Mouse (Mus musculus): ENCODE data around the gene Srgap3.

Gene Srgap3

GRCm38 (mm10) chr6:112949220-112949619 is 2.2 kb upstream of the Srgap3 start:
- CTCF ChIA-PET = no interaction called here

DNA sequence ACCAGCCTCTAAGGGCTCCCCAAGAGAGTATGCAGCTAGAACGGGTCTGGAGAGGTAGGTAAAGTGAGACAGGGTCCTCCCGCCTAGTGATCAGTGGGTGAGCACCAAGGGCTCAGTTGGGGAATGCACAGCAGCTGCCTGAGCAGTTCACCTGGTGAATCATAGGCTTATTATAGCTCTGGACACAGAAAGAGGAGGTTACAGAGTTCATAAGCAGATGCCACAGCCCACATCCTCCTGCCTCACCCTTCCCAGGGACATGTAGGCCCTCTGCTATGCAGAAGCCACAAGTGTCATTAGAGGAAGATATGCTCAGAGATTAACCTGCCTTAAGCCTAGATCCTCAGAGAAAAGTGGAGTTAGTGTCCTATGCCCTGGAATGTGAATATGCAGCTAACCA is 1.4 kb upstream of the Srgap3 start:
- CTCF ChIA-PET = no interaction called here

- CTCF ChIA-PET = no interaction called here
These were observed 850 bp downstream of the Srgap3 start for GRCm38 (mm10) chr6:112946021-112946811.

DNA sequence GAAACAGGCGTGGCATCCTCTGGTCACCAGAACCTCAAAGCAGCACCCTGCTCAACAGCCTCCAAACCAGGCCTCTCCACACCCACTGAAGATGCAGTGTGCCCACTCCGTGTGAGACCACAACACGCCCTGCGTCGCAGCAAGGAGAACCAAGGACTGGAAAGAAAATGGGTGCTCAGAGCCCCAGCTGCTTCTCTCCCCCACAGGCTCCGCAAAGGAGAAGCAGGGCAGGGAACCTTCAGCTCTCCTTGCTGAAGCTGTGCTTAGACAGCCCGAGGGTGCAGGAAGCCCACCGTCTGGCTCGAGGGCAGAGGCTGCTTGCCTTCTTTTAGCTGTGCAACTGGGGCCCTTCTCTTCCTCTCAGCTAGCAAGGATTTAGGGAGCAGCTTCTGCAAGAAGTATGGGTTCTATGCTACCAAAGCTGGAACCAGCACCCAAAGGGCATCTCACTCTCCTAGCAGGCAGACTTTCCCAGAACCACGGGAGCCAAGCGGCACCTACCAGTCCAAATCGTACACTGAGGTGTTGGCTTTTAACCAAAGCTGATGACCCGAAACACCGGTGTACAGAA is 1.8 kb downstream of the Srgap3 start:
- CTCF ChIA-PET = no interaction called here

- CTCF ChIA-PET = no interaction called here
These were observed 3.3 kb downstream of the Srgap3 start for GRCm38 (mm10) chr6:112943596-112944245.

GRCm38 (mm10) chr6:112939281-112939680 is 7.8 kb downstream of the Srgap3 start:
- CTCF ChIA-PET = no interaction called here

GRCm38 (mm10) chr6:112937791-112938190 is 9.3 kb downstream of the Srgap3 start:
- CTCF ChIA-PET = no interaction called here

DNA sequence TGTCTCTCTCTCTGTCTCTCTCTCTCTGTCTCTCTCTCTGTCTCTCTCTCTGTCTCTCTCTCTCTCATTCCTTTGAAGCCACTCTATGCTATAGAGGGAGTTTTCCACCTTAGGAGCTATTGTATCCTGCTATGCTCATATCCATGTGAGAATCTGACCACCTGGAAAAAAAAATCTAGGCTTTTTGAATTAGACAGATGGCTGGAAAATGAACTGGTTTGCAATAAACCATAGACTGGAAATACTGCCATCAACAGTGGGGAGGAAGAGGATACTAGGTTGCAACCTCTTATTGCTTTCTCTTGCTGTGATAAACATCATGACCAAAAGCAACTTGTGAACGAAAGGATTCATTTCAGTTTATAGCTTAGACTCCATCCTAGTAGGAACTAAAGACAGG is 12.6 kb downstream of the Srgap3 start:
- CTCF ChIA-PET = no interaction called here

- CTCF ChIA-PET = no interaction called here
These were observed 14.5 kb downstream of the Srgap3 start for GRCm38 (mm10) chr6:112932611-112933010.

- CTCF ChIA-PET = no interaction called here
These were observed 17.0 kb downstream of the Srgap3 start for GRCm38 (mm10) chr6:112930011-112930451.

DNA sequence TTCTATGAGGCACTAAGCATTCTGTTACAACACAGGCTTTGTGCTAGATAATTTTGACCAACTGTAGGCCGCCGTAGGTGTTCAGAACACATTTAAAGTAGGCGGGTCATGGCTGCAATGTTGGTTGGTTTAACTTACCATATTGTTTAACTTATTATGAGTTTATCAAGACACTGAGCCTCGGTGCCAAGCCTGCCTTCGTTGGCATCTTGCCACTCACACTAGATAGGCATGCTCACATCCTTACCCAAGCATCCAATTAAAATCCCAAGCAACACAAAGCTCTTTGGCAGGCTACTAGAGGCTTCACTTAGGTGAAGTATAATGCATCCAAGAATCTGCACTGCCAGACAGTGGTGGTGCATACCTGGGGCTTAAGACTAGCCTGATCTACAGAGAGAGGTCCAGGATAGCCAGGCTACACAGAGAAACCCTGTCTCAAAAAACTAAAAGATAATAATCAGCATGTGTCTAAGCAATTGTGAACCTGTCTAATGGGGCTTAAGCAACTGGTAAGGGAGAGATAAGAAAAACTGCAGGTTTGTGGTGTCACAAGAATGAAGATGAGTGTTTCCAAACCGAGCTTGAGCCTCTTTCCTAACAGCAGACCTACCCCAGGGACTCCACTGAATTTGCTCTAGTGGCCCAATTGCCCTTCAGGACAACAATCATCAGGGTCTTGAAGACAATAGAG is 17.6 kb downstream of the Srgap3 start:
- CTCF ChIA-PET = no interaction called here

GRCm38 (mm10) chr6:112928841-112929240 is 18.2 kb downstream of the Srgap3 start:
- CTCF ChIA-PET = no interaction called here

DNA sequence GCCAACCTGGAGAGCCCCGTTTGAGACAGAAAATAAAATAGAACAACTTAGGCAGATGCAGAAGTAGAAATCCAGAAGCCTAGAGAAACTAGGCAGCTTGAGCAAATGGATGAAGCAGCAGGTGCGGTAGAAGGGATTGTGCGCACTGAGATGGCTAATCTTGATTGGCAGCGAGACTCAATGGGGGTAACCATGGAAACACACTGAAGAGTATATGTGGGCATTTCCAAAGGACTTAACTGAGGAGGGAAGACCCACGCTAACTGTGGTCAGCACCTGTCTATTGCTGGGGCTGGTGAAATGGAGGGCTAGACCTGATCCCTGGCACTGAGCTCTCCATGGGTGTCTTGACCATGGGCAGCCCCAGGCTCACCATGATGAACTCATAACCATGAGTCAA is 19.7 kb downstream of the Srgap3 start:
- CTCF ChIA-PET = no interaction called here

GRCm38 (mm10) chr6:112926011-112926410 is 21.1 kb downstream of the Srgap3 start:
- CTCF ChIA-PET = no interaction called here

- CTCF ChIA-PET = no interaction called here
These were observed 21.7 kb downstream of the Srgap3 start for GRCm38 (mm10) chr6:112925234-112925975.

DNA sequence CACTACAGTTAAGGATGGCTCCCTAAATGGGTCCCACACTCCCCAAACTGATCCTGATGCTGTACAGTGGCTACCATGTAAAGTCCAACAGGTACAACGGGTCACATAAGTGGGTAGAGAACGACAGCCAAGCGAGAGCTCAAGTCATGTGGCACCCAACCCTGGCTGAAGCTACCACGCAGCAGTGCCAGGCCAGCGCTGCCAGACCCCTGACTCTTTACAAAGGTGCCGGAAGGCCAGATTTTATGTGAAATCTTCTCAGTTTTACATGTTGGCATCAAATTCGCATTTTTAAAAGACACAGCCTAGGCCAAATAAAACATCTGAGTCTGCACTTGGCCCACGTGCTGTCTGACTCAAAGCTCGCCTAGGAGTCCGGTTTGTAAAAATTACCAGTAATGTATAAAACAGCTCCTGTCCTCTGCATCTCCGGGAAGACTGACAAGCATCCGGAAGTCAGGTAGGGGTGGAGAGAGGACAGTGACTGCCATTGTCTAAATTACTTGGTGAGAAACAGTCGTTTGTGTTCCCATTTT is 22.4 kb downstream of the Srgap3 start:
- CTCF ChIA-PET = no interaction called here

GRCm38 (mm10) chr6:112920619-112921195 is 26.4 kb downstream of the Srgap3 start:
- CTCF ChIA-PET = no interaction called here

GRCm38 (mm10) chr6:112917717-112918116 is 29.3 kb downstream of the Srgap3 start:
- CTCF ChIA-PET = interaction anchor here (0.5 kb wide), 1 partner anchor 601 kb away, joined by 3 read pairs; no protein-coding TSS in a partner anchor

- CTCF ChIA-PET = interaction anchor here (0.6 kb wide), 1 partner anchor 164 kb away, joined by 19 read pairs; no protein-coding TSS in a partner anchor
These were observed 30.8 kb downstream of the Srgap3 start for GRCm38 (mm10) chr6:112916243-112916642.

GRCm38 (mm10) chr6:112912552-112912951 is 34.5 kb downstream of the Srgap3 start:
- CTCF ChIA-PET = no interaction called here

GRCm38 (mm10) chr6:112909711-112910110 is 37.4 kb downstream of the Srgap3 start:
- CTCF ChIA-PET = no interaction called here
